Mouse (Mus musculus) midbrain, embryonic 14.5 days (tissue): ENCODE measurements around the gene Syt7. TPM values are rescaled to one million over a fixed set of nuclear protein-coding genes. Genes with fewer than 3 reads are reported as not detected.

ENCODE experiments used
- ATAC-seq: fragments of 200-750 bp; cut with Nextera tagmentation; 2 replicates; pipeline ENCODE4 v1.8.0; 2017; ENCODE audit warnings: moderate number of reproducible peaks, moderate library complexity; ENCODE audit not compliant: low FRiP score, low TSS enrichment
- DNase-seq: peaks from one replicate; pipeline ENCODE4 v3.0.0-alpha.2; 2015
- H3K27ac ChIP-seq: fragments of 300-500 bp; sonication (generic); replicated peaks from 2 replicates; pipeline ENCODE4 v1.5.1; 2014; ENCODE audit warnings: mild to moderate bottlenecking, low read depth, low read length, moderate library complexity
- H3K27me3 ChIP-seq: fragments of 300-500 bp; sonication (generic); 2 replicates; pipeline ENCODE4 v1.6.1; 2014; ENCODE audit warnings: low read length, control low read depth, mixed read lengths; ENCODE audit not compliant: control insufficient read depth, insufficient read depth
- H3K36me3 ChIP-seq: fragments of 300-500 bp; sonication (generic); 2 replicates; pipeline ENCODE4 v1.6.1; 2014; ENCODE audit warnings: low read length, control low read depth; ENCODE audit not compliant: control insufficient read depth, insufficient read depth
- H3K4me1 ChIP-seq: fragments of 300-500 bp; sonication (generic); 2 replicates; pipeline ENCODE4 v1.6.1; 2014; ENCODE audit warnings: mild to moderate bottlenecking, antibody characterized with exemption, low read length, control low read depth; ENCODE audit not compliant: control insufficient read depth, insufficient read depth
- H3K4me2 ChIP-seq: fragments of 300-500 bp; sonication (generic); 2 replicates; pipeline ENCODE4 v1.6.1; 2014; ENCODE audit warnings: mild to moderate bottlenecking, low read length, moderate library complexity
- H3K4me3 ChIP-seq: fragments of 300-500 bp; sonication (generic); replicated peaks from 2 replicates; pipeline ENCODE4 v1.5.1; 2014; ENCODE audit warnings: low read depth, low read length
- H3K9ac ChIP-seq: fragments of 300-500 bp; sonication (generic); replicated peaks from 2 replicates; pipeline ENCODE4 v1.6.1; 2014; ENCODE audit warnings: mild to moderate bottlenecking, low read length, moderate library complexity
- H3K9me3 ChIP-seq: fragments of 300-500 bp; sonication (generic); 2 replicates; pipeline ENCODE4 v1.6.1; 2016; ENCODE audit warnings: low read length, control low read depth, mixed read lengths; ENCODE audit not compliant: control insufficient read depth
- WGBS: fragments of 180-500 bp; shearing (Covaris S2); extraction: QIAGEN DNeasy Blood & Tissue Kit; methylation state at CpG from one replicate; pipeline ENCODE4 v1.1.7; 2014; 5-methylcytosine and 5-hydroxymethylcytosine counted together
- polyA plus RNA-seq: library from polyadenylated mRNA; unstranded; fragments of >200 nt; fragmentation: Nextera tagmentation; extraction: Ambion mirVana; gene quantifications from 2 replicates; pipeline ENCODE4 v1.2.1, GENCODE M21; 2014

The Syt7 gene
- polyA plus RNA-seq: 10.1 and 15.4 TPM in 2 replicates

GRCm38 (mm10) chr19:10388615-10389313 is at the start of gene Syt7:
Gene Syt7 (plus strand): TSS chr19:10389090.
- peak within 1 kb of the TSS; percentile 69 for H3K4me3 ChIP-seq
- H3K36me3 ChIP-seq: no peaks in the 10 kb centered on the region
- peak within 1 kb of the TSS; percentile 77 for H3K27ac ChIP-seq
- peaks cover 17% of the 10 kb centered on the region for H3K4me1 ChIP-seq
- H3K9me3 ChIP-seq: no peaks in the 10 kb centered on the region
- no peaks in the 10 kb centered on the region; the same call in 1 of the 2 replicates for H3K27me3 ChIP-seq
- under 1% methylated on average over 76 of the region's 78 CpGs for WGBS
- ATAC-seq (peak; percentile 79), DNase-seq (peak; percentile 95)
- H3K4me2 ChIP-seq: peak within 1 kb of the TSS; percentile 75
- peak within 1 kb of the TSS; percentile 83 for H3K9ac ChIP-seq

GRCm38 (mm10) chr19:10339271-10339670 is 49.6 kb upstream of the Syt7 start:
- Histone ChIP-seq H3K4me1 (peaks cover 17% of the 10 kb centered on the region), H3K27ac (no peak overlapping the region), H3K27me3 (no peaks in the 10 kb centered on the region; the same call in 1 of the 2 replicates), H3K4me3 (no peak overlapping the region), H3K9ac (no peak overlapping the region; the same call in 1 of the 2 replicates), H3K4me2 (no peak overlapping the region), H3K36me3 (no peaks in the 10 kb centered on the region), H3K9me3 (no peaks in the 10 kb centered on the region)
- 5% methylated on average over 5 of the region's 5 CpGs for WGBS
- ATAC-seq (no peak), DNase-seq (peak; percentile 50)

- Histone ChIP-seq H3K9me3 (no peaks in the 10 kb centered on the region), H3K4me3 (no peak overlapping the region), H3K4me2 (no peak overlapping the region), H3K36me3 (no peaks in the 10 kb centered on the region), H3K27ac (no peak overlapping the region), H3K9ac (no peak overlapping the region), H3K27me3 (no peaks in the 10 kb centered on the region; the same call in 1 of the 2 replicates), H3K4me1 (peaks cover 17% of the 10 kb centered on the region)
- no peak for DNase-seq
- WGBS: 43% methylated on average over 5 of the region's 5 CpGs
- no peak for ATAC-seq
Observed at GRCm38 (mm10) chr19:10340661-10341060, 48.2 kb upstream of the Syt7 start.

GRCm38 (mm10) chr19:10341152-10341551 is 47.7 kb upstream of the Syt7 start:
- Histone ChIP-seq H3K4me1 (peaks cover 17% of the 10 kb centered on the region), H3K27me3 (no peaks in the 10 kb centered on the region; the same call in 1 of the 2 replicates), H3K4me3 (no peak overlapping the region), H3K4me2 (no peak overlapping the region), H3K36me3 (no peaks in the 10 kb centered on the region), H3K27ac (no peak overlapping the region), H3K9me3 (no peaks in the 10 kb centered on the region), H3K9ac (no peak overlapping the region)
- peak; percentile 89 for DNase-seq
- WGBS: 12% methylated on average over 11 of the region's 11 CpGs
- no peak for ATAC-seq

- Histone ChIP-seq H3K4me3 (no peak overlapping the region), H3K36me3 (no peaks in the 10 kb centered on the region), H3K27ac (peak overlapping the region; percentile 14; the same call in 1 of the 2 replicates), H3K9ac (no peak overlapping the region), H3K27me3 (no peaks in the 10 kb centered on the region; the same call in 1 of the 2 replicates), H3K4me2 (0 out of 2 replicates have a peak overlapping the region, but pooled peaks have one; percentile 6), H3K9me3 (no peaks in the 10 kb centered on the region), H3K4me1 (peaks cover 19% of the 10 kb centered on the region)
- ATAC-seq: peak; percentile 44; the same call in 1 of the 2 replicates
- WGBS: 24% methylated on average over 12 of the region's 12 CpGs
- peak; percentile 86 for DNase-seq
Observed at GRCm38 (mm10) chr19:10341817-10342439, 47.0 kb upstream of the Syt7 start.

- Histone ChIP-seq H3K27me3 (no peaks in the 10 kb centered on the region), H3K36me3 (no peaks in the 10 kb centered on the region), H3K4me1 (peaks cover 21% of the 10 kb centered on the region), H3K27ac (no peak overlapping the region), H3K9ac (no peak overlapping the region), H3K9me3 (no peaks in the 10 kb centered on the region), H3K4me3 (no peak overlapping the region), H3K4me2 (no peak overlapping the region)
- ATAC-seq: no peak
- 91% methylated on average over 10 of the region's 10 CpGs for WGBS
- no peak for DNase-seq
Observed at GRCm38 (mm10) chr19:10343866-10344265, 45.0 kb upstream of the Syt7 start.

GRCm38 (mm10) chr19:10345696-10346095 is 43.2 kb upstream of the Syt7 start:
- H3K27me3 ChIP-seq: no peaks in the 10 kb centered on the region
- no peaks in the 10 kb centered on the region for H3K9me3 ChIP-seq
- peaks cover 17% of the 10 kb centered on the region for H3K4me1 ChIP-seq
- H3K4me3 ChIP-seq: no peak overlapping the region
- no peak overlapping the region for H3K4me2 ChIP-seq
- H3K9ac ChIP-seq: no peak overlapping the region
- 47% methylated on average over 12 of the region's 12 CpGs for WGBS
- H3K36me3 ChIP-seq: no peaks in the 10 kb centered on the region
- no peak overlapping the region for H3K27ac ChIP-seq
- DNase-seq (no peak), ATAC-seq (no peak)

- Histone ChIP-seq H3K9ac (no peak overlapping the region), H3K4me1 (0 out of 2 replicates have a peak, but pooled peaks cover 7% of the 10 kb centered on the region), H3K9me3 (no peaks in the 10 kb centered on the region), H3K36me3 (no peaks in the 10 kb centered on the region), H3K4me2 (no peak overlapping the region), H3K27me3 (no peaks in the 10 kb centered on the region), H3K4me3 (no peak overlapping the region), H3K27ac (no peak overlapping the region)
- DNase-seq: peak; percentile 78
- ATAC-seq: peak; percentile 27; the same call in 1 of the 2 replicates
- 21% methylated on average over 5 of the region's 5 CpGs for WGBS
Observed at GRCm38 (mm10) chr19:10347628-10348273, 41.1 kb upstream of the Syt7 start.
